Mouse (Mus musculus): ENCODE results near the gene Krt17.
"Not testable (repeated sequence)": the region's sequence is repeated elsewhere in the genome, so short reads cannot be mapped to it uniquely, and the experiment has no call there.

Gene Krt17

DNA sequence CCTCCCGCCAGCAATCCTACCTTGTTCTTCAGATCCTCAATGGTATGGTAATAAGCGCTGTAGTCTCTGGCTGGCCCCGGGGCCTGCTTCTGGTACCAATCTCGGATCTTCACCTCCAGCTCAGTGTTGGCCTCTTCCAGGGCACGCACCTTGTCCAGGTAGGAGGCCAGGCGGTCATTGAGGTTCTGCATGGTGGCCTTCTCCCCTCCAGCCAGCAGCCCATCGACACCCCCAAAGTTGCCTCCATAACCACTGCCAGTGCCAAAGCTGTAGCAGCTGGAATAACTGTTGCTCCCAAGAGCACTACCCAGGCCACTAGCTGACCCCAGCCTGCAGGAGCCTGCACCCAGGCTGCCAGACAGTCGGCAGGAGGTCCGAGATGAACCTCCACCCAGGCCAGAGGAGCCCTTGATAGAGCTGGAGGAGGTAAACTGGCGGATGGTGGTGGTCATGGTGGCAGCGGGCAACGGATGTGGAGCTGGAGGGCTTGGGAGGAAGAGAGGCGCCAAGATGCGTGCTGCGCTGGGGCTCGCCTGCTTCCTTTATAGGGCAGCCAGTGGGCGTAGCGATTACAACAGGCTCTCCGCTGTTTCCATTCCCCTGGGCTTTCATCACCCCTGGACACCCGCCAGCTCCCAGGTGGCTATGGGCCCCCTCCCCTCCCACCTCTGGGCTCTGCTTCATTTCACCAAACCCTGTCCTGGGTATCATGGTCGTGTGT lies at the start of gene Krt17:
Gene Krt17 (minus strand): TSS at position 516 of the 721 bp plus-strand sequence.
- in situ Hi-C loops (cut with MboI, MseI), result no loop called here

DNA sequence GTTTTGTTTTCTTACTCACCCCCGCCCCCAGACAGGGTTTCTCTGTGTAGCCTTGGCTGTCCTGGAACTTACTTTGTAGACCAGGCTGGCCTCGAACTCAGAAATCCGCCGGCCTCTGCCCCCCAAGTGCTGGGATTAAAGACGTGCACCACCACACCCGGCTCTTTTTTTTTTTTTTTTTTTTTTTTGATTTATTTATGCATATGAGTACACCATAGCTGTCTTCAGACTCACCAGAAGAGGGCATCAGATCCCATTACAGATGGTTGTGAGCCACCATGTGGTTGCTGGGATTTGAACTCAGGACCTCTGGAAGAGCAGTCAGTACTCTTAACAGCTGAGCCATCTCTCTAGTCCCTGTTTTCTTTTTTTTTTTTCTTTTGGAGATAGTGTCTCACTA lies 47.8 kb upstream of the Krt17 start:
- in situ Hi-C loops (cut with MboI, MseI), result not testable (repeated sequence)

DNA sequence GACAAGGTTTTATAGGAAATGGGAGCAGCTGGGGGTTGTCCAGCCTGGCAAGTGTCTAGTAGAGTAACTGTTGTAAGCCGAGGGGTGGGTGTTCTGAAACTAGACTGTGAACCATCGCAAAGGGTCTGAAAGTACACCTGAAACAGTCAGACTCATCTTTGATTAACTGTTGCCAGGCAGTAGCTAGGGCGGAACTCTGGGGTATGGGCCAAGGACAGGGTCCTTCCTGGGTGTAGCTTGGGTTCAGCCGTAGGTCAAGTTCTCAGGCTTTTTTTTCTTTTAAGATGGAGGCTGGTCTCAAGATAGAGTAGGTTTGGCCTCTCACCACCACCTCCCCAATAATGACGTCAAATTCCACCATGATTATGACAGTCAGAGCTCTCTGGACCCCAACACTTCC lies 47.1 kb upstream of the Krt17 start:
- in situ Hi-C loops (cut with MboI, MseI), result no loop called here

DNA sequence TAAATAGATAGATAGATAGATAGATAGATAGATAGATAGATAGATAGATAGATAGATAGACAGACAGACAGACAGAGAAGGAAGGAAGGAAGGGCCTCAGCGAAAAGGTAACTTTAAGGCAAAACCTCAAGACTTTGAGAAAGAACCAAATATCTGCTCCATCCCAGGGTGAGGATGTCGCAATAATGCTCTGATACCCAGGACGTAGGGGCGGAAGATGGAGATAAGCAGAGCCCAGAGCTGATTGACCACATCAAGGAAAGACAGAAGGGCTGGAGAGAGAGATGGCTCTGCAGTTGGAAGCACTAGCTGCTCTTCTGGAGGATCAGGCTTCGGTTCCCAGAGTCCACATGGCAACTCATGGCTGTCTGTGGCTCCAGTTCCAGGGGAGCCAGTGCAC lies 40.5 kb upstream of the Krt17 start:
- in situ Hi-C loops (cut with MboI, MseI), result no loop called here

DNA sequence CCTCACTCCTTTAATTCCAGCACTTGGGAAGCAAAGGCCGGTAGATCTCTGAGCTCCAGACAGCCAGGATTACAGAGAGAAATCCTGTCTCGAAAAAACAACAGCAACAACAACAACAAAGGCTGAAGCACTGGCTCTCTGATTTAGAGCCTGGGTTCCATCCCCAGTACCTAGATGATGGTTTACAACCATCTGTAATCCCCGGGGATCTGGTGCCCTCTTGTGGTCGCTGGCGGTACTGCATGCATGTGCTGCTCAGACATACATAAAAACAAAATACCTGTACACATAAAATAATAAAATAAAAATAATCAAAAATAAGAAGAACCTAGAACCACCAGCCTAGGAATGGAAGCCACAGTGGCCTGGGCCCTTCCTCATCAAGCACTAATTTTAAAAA lies 39.5 kb upstream of the Krt17 start:
- in situ Hi-C loops (cut with MboI, MseI), result no loop called here

DNA sequence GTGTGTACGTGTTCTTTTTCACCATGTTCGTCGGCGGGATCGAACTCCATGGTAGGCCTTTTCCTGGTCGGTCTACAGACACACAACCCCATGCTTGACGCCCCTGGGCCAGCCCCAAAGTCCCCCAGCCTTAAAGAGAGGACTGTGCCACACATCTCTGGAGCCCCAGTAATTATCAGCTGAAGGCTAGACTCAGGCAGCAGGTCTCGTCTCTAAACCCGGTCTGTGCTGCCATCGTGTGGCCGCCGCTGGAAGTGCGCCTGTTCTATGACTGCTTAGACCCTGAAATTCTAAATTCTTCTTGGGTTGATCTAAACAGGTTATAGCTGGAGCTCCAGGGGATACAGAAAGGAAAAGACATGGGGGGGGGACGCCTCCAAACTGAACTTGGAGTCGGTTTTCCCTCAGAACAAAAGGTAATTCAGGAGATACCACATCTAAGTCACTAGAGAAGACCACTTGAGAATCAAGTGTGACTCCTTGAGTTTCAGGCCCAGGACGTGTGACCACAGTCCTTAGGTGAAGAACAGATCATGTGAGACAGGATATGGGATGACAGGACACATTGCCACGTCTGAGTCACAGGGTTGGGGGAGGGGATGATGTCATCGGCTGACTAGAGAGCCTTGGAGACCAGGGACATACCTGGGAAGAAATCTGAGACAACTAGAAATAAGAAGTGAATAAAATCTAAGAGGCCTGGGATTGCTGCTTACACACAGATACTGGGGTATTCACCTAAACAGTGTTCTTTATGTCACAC lies 37.6 kb upstream of the Krt17 start:
- in situ Hi-C loops (cut with MboI, MseI), result loop anchor here (5.0 kb wide), 1 partner anchor 831 kb away; no protein-coding TSS in a partner anchor

DNA sequence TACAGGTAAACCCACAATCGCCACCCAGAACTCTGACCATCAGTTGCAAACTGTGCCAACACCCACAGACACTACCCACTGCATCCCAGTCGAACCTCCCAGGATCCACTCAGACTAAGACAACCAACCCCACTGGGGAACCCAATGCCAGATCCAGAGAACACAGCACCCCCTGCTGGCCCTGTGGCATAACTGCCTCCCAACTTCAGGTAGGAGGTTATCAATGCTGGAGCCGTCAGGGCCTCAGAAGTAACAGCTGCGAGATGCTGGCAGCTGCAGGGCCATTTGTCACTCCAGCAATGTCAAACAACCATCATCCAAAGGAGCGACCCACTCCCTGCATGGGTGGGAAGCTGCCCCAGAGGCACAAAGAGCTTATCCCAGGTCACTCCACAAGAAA lies 37.0 kb upstream of the Krt17 start:
- in situ Hi-C loops (cut with MboI, MseI), result loop anchor here (5.0 kb wide), 1 partner anchor 830 kb away; no protein-coding TSS in a partner anchor

DNA sequence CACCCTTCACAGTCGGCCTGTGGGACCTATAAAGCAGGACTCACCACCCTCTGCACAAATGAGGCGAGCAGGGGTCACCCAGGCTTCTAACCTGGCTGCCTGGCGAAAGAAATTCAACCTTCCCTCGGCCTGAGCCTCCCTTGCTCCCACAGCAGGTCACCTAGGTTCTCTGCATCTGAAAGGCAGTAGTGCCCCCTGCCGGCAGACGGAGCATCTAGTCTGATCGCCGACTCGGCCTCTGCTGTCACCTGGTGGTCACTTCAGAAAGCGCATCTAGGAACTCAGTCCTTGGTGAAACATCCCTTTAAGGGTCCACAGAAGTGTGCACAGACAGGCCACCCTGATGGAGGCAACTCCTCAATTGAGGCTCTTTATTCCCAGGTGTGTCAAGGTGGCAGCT lies 34.5 kb upstream of the Krt17 start:
- in situ Hi-C loops (cut with MboI, MseI), result loop anchor here (5.0 kb wide), 1 partner anchor 828 kb away; no protein-coding TSS in a partner anchor

DNA sequence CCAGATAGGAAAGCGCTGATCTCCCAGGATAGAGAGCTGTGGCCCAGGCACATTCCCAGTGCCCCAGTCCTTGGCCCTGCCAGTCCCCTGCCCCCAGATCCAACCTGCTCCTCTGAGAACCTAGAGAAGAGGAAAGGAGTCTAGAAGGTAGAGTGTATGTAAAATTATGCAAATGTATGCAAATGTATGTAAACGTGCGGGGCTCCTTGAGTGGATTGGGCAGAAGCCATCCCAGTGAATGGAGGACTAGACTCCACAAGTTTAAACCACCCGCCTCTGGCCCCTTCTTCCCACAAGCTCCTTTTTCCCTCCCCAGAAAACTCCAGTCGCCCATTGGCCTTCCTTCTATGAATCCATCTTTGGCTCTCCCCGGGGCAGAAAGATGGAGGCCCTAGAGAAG lies 32.1 kb upstream of the Krt17 start:
- in situ Hi-C loops (cut with MboI, MseI), result no loop called here

DNA sequence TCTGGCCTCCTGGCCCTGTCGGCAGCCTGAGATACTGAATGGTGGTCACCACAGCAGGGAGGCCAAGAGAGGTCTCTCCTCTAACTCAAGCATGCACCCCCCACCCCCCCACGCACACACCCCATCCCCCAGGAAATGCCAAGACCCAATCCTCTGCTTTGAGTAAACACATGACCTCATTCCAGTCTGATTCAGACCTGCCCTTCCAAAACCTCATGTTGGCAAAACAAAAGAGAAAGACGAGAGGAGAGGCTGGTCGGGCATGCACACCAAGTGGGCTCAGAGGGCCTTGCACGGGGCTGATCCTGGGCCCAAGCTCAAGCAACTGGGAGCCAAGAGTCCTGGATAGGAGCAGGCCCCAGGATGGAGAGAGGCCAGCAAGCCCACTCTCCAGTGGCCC lies 29.4 kb upstream of the Krt17 start:
- in situ Hi-C loops (cut with MboI, MseI), result no loop called here

DNA sequence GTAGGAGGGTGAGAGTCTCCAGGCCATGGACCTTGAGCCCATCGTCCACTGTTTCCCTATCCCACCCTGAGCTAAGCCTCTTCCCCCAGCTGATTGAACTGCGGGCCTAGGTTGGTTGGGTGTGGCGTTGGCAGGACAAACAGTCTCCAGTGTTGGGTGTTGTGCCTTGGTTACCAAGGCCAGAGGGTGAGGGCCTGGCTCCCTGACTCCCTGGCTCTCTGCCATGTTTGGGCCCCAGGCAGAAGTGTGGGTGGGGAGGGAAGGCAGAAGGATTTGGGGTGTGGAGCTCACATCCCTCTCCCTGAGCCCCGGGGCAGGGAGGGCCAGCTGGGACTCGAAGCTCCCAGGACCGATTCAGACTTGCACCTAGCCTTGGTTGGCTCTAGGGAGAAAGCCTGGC lies 28.1 kb upstream of the Krt17 start:
- in situ Hi-C loops (cut with MboI, MseI), result loop anchor here (10.0 kb wide), 1 partner anchor 124 kb away; no protein-coding TSS in a partner anchor

DNA sequence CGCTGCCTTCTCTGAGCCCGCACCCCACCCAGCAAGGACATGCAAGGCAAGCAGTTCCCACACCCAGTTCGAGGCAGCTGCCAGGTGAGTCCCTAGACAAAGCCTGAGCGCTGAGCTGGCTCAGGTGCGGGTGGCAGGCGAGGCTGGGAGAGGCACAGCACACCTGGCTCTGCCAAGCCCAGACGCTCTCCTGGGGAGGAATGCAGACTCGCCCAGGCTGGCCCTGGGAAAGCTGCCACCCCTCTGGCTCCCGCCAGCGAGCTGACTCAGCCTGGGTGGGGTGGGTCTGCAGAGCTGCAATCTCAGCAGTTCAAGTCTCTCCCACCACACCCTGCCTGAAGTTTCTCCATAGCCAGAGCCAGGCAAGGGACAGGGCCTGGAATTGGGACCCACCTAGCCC lies 26.2 kb upstream of the Krt17 start:
- in situ Hi-C loops (cut with MboI, MseI), result loop anchor here (10.0 kb wide), 1 partner anchor 122 kb away; no protein-coding TSS in a partner anchor

DNA sequence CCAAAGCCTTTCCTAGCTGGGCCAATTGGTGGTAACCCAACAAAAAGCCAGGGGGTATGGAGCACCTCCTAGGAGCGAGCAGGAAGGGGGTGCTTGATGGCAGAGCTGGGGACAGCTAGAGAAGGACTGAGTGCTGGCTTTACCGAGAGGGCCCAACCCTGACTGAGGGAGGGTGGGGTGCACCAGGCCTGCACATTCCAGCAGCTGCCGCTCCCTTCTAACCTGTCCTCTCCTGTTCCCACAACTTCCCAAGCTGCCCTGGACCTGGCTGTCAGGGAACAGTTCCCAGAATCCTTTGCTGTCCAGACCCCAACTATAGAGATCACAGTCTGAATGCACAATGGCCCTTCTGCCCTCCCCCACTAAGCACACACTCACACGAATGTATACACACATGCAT lies 24.2 kb upstream of the Krt17 start:
- in situ Hi-C loops (cut with MboI, MseI), result loop anchor here (10.0 kb wide), 1 partner anchor 120 kb away; no protein-coding TSS in a partner anchor

DNA sequence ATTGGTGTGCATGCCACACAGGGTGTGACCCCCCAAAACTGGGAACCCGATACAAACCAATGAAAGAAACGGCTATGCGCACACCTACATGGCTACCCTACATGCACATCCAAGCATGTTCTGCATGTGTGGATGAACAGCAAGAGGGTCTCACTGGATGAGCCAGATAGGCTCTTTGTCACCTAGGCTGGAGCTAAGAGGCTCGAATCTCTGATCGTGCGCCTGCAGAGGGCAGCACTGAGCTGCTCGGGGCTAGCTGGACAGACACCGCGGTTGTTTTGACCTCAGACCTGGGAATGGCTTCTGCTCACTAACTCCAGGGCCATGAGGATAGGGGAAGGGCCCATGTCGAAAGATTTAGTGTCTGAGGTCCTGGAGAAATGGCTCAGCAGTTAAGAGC lies 21.7 kb upstream of the Krt17 start:
- in situ Hi-C loops (cut with MboI, MseI), result loop anchor here (10.0 kb wide), 1 partner anchor 118 kb away; no protein-coding TSS in a partner anchor

DNA sequence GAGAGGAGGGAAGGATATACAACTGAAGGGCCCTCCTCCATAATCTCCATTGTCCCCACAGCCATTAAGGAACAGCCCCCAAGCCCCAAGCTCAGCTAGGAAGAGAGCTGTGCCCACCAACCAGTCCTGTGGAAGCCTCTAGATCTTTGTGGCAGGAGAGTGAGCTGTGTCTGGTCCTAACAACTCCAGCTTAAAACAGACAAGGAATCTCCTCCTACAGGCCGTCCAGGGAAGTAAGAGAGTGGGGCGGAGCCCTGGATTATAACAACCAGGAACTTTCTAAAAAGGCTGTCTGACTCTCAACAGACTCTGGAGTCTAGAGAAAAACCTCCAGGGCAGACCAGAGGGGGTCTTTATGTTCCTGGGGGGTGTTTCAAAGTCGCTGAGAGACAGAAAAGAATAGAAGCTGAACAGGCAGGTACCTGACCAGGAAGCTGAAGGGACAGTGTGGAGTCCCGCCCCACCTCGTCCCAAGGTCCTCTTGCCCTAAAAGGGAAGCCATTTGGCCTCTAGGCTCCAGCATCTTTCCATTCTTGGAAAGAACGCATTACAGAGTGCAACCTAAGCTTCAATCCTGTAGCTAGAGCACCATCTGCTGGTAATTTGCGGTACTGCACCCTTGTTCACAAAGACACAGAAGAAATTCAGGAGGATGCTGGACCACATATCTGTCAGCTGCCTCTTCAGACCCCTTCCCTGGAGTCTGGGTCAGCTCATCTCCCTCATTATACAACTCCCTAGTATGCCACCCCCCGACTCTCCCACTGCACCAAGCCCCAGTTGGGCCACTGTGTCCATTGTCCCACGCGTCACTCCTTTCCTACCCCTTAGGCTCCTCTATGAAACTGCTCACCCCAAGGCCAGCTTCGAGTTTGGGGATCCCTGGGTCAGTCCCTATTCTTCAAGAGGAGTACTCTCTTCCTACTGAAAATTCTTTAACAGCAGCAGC lies 21.0 kb upstream of the Krt17 start:
- in situ Hi-C loops (cut with MboI, MseI), result loop anchor here (10.0 kb wide), 1 partner anchor 117 kb away; no protein-coding TSS in a partner anchor

DNA sequence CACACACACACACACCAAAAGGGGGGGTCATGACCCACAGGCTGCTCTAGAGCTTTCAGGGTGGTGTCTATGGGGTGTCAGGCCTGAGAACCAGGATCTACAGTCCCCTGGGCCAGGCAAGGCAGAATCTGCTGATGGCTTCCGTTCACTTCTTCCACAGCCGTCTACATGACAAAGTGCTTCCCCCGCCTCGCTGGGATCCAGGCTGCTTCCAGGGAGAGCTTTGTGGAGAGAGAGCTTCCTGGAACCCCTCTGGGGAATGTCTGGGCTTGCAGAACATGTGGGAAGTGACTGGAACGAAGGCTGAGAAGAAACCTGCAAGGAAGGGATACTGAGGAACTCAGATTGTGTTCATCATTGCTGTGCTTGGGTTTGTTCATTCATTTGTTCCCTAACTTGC lies 17.9 kb upstream of the Krt17 start:
- in situ Hi-C loops (cut with MboI, MseI), result no loop called here

DNA sequence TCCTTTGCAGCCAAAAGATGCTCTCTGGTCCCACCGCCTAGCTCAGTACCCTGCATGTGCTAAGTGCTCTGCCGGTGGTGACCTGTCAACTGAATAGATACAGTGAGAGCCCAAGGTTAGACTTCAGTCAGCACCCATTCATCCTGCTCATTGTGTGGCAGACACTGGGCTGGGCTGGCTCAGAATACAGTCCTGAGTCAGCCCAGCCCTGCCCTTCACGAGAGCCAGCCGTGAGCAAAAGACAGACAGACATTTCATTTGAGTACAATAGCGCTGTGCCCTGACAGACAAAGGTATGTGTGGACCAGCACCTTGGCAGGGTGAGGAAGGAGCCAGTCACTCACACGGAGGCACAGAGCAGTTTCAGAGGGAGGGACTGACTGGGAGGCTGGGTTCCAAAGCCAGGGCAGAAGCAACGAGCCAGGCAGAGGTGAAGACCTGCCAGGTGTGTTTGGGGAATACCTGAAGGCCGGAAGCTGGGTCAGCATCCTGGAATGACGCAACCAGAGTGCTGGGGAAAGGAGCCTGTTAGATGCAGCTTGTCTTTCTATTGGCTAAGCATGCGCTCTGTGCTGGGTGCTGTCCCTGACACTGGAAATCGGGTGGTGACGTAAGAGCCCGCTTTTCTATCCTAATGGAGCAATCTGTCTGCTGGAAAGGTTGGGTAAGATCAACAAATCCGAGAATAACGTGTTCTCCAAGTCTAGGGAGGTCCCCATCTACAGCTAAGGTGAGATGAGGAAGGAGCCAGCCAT lies 17.1 kb upstream of the Krt17 start:
- in situ Hi-C loops (cut with MboI, MseI), result no loop called here

DNA sequence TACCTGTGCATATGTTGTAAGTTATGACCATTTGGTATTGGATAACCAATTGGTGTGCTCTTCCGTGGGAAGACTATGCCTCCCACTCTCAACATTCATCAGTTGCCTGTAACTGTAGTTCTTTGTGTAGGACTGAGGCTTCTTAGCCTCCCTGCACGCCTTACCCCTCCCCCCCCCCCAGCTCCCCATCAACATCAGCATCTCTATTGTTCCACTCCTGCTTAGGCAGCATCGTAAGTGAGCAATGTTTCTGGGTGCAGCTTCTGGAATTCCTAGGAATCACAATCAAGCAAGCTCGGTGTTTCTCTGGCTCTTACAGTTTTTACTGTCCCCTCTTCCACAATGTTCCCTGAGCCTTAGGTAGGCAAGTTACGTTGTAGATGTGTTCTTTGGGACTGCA lies 14.6 kb upstream of the Krt17 start:
- in situ Hi-C loops (cut with MboI, MseI), result no loop called here

DNA sequence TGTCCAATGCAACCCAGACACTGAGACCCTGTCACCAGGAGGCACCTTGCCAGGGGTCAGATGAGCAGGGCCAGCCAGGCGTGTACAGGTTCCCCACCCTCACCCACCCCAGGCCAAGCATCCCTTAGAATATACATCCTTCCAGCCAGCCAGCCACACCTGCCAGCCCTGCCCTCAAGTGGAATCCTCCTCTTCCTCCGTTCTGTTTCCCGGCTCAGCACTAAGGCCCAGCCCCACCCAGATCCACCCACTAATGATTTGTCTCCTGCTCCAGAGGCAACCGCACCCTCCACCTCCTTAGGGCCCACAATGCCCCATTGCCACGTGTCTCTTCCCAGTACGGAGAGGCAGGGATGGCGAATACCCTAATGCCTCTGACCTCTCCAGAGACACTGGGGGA lies 13.9 kb upstream of the Krt17 start:
- in situ Hi-C loops (cut with MboI, MseI), result no loop called here

DNA sequence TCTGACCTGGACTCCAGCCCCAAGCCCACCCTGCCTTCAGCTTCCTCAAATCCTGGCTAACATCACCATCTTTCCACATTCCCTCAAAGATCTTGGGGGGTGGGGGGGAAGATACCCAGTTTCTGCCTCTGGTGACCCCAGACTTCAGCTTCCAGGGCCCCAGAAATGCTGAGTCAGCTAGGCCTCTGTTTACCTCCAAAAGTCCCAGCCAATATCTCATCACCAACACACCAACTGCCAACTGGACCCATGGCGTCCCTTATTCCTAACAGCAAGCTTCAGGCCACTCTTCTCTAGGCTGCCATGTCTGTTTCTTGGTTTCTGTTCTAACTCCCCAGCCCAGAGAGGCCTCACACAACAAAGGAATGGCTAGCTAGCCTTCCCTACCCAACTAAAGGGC lies 11.0 kb upstream of the Krt17 start:
- in situ Hi-C loops (cut with MboI, MseI), result no loop called here

DNA sequence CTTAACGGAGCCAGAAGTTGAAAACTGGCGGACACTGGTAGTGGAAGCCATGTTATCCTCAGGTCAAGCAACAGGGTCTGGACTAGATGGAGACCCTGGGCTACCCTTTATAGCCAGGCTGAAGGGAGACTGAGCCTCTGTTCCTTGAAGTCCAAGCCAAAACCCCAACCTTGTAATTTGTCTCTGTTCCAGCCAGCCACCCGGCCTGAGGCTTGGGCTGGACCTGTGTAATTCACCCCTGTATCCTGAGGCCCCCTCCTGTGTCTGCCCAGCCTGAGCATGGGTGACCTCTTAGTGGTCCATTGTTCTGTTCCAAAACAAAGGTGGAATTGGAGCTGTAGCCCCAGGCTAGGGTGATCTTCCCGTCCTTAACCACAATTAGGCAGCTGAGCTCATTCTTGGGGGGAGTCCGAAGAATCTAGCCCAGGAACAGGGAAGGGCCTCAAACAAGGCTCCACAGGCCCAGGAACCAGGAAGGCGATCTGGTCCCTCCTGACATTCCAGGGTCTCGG lies 9.0 kb upstream of the Krt17 start, which contains the start of gene Krt42:
Gene Krt42 (minus strand): TSS at position 51 of the 512 bp plus-strand sequence.
- in situ Hi-C loops (cut with MboI, MseI), result no loop called here

Measured in T-helper 2 cell (primary cell).